Mouse (Mus musculus) thymus, adult 2 months (tissue): ENCODE data around the gene Matn1. TPM values are rescaled to one million over a fixed set of nuclear protein-coding genes. Genes with fewer than 3 reads are reported as not detected.

Experiments used
- DNase-seq: peaks from one replicate; pipeline ENCODE4 v3.0.0; 2021
- H3K27ac ChIP-seq: fragments of 200-500 bp; 2 replicates; pipeline ENCODE4 v1.5.1; 2012; ENCODE audit warnings: low read length, control low read depth; ENCODE audit not compliant: control insufficient read depth, insufficient read depth
- H3K27me3 ChIP-seq: fragments of 200-500 bp; 2 replicates; pipeline ENCODE4 v1.6.1; 2012; ENCODE audit warnings: mild to moderate bottlenecking, low read length, moderate library complexity, mixed read lengths; ENCODE audit not compliant: control insufficient read depth, insufficient read depth
- H3K36me3 ChIP-seq: fragments of 200-500 bp; 2 replicates; pipeline ENCODE4 v1.6.1; 2012; ENCODE audit warnings: mild to moderate bottlenecking, low read length, moderate library complexity; ENCODE audit not compliant: control insufficient read depth, insufficient read depth
- H3K4me1 ChIP-seq: fragments of 200-500 bp; replicated peaks from 2 replicates; pipeline ENCODE4 v1.6.1; 2012; ENCODE audit warnings: low read length; ENCODE audit not compliant: control insufficient read depth, insufficient read depth
- H3K4me3 ChIP-seq: fragments of 200-500 bp; 2 replicates; pipeline ENCODE4 v1.5.1; 2012; ENCODE audit warnings: mild to moderate bottlenecking, low read length, control low read depth, moderate library complexity; ENCODE audit not compliant: control insufficient read depth, insufficient read depth
- CTCF ChIP-seq: fragments of 200-500 bp; IDR thresholded peaks from 2 replicates; pipeline ENCODE4 v1.5.1; 2012; ENCODE audit warnings: mild to moderate bottlenecking, control low read depth, low read length, moderate library complexity, borderline replicate concordance; ENCODE audit not compliant: control insufficient read depth, poor library complexity, insufficient read depth; ENCODE audit errors: extremely low read depth
- POLR2A ChIP-seq: fragments of 200-500 bp; IDR thresholded peaks from 2 replicates; pipeline ENCODE4 v1.6.1; 2012; ENCODE audit warnings: mild to moderate bottlenecking, low read length, control low read depth, moderate library complexity; ENCODE audit not compliant: control insufficient read depth, poor library complexity, insufficient read depth; ENCODE audit errors: extremely low read depth
- WGBS: fragments of 180-500 bp; shearing (Covaris S2); methylation state at CpG from one replicate; pipeline ENCODE4 v1.1.7; 2018; 5-methylcytosine and 5-hydroxymethylcytosine counted together
- polyA plus RNA-seq: library from polyadenylated mRNA; depleted of rRNA; stranded (reverse); fragments of >200 nt; gene quantifications from 2 replicates; pipeline ENCODE4 v1.2.3, GENCODE M21; 2012

Matn1 gene
- polyA plus RNA-seq, 1 experiment, result 2.1 TPM

DNA sequence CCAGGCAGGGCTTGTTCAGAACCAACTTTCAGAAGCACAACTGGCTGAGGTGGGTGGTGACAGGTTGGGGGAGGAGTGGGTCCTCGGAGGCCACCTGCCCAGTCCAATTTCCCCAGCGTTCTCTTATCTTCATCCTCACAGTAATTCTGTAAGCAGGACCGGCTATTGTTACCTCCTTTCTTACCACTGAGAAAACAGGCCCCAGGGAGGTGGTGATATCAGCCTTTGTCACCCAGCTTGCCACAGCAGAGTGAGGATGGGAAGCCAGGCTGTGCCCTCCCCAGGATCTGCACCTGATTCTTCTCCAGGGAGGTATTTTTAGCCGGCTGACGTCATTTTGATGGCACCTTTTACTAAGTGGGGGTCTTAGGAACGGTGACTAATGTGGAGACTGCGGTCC, 39.2 kb upstream of the Matn1 start:
- 72% methylated on average over 7 of the region's 7 CpGs for WGBS
- H3K27me3 ChIP-seq, result no peaks in the 10 kb centered on the region
- DNase-seq, result no peak
- H3K4me1 ChIP-seq, result peaks cover 76% of the 10 kb centered on the region
- no peak overlapping the region for H3K4me3 ChIP-seq
- no peaks in the 10 kb centered on the region for H3K36me3 ChIP-seq
- no peak overlapping the region for H3K27ac ChIP-seq
- TF ChIP-seq POLR2A (no peak), CTCF (no peak)

DNA sequence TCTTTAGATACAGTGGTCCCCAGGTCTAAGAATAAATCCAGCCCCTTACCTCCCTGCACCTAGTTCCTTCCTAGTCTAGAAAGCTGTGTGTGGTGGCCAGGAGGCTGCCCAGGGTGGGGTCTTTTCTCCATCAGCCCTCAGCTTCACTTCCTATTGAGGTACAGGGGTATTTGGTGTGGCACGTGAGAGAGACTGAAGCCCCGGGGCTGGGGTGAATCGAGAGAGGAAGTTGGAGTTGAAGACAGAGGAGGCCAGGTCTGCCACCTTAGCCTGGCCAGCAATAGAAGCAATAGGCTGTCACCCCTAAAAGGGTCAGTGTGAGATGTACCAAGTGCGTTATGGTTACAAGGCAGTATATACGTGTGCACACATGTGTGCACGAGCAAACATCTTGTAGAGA, 38.3 kb upstream of the Matn1 start:
- no peak for TF ChIP-seq CTCF
- TF ChIP-seq POLR2A, result no peak
- Histone ChIP-seq H3K36me3 (no peaks in the 10 kb centered on the region), H3K4me3 (no peak overlapping the region), H3K27ac (no peak overlapping the region), H3K4me1 (peaks cover 76% of the 10 kb centered on the region), H3K27me3 (no peaks in the 10 kb centered on the region)
- 59% methylated on average over 6 of the region's 6 CpGs for WGBS
- no peak for DNase-seq

DNA sequence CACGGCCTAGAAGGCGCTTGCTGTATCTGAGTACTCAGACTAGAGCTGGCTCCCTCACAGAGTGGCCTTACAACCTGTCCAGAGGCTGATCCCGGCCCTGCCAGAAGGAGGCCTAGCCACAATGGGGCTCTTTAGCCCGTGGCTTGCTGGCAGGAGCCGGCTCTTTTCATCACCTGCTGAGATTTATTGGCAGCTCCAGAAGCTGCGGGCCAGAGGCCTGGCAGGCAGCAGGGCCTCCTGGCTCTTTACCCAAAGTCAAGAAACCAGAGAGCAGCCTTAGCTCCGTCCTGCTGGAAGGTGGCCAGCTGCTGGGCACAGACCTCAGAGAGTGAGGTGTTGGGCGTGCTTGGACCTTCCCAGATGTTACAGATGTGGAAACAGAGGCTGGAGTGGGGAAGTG, 37.9 kb upstream of the Matn1 start:
- H3K4me1 ChIP-seq, result peaks cover 76% of the 10 kb centered on the region
- H3K27me3 ChIP-seq, result no peaks in the 10 kb centered on the region
- WGBS, result 84% methylated on average over 8 of the region's 8 CpGs
- H3K4me3 ChIP-seq, result no peak overlapping the region
- TF ChIP-seq POLR2A (no peak), CTCF (no peak)
- DNase-seq, result no peak
- H3K36me3 ChIP-seq, result no peaks in the 10 kb centered on the region
- no peak overlapping the region for H3K27ac ChIP-seq

DNA sequence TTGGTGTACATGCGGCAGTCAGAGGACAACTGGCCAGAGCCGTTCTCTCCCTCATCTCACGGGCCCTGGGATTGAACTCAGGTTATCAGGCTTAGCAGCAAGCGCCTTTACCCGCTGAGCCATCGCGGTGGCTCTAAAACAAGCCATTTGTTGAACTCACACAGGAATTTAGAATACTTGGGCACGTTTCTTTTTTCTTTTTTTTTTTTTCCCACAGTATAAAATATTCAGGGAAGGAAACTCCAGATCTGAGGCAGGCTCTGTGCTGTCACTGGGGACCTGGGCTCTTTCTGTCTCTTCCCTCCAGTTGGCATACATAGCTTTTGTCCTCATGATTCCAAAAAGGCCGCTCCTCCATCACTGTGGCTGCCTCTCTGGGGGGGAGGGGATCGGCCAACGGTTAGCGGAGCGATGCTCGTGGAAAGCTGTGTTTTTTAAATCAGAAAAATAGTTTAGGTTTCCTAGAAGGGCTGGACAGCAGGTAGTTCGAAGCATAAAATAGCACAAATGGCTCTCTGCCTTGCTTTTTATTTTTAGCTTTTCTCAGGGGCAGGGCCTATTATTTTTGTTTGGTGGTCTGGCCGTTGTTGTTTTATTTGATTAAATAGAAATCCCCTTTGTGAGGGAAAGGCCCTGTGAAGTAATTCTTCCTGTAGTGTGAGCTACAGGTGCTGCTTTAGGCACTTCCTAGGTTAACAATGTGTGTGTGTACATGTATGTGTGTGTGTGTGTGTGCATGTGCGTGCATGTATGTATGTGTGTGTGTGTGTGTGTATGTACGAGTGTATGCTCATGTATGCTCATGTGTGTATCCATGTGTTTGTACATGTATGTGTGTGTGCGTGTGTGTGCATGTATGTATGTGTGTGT, 36.8 kb upstream of the Matn1 start:
- Histone ChIP-seq H3K4me1 (peaks cover 78% of the 10 kb centered on the region), H3K27ac (no peak overlapping the region), H3K36me3 (no peaks in the 10 kb centered on the region), H3K27me3 (no peaks in the 10 kb centered on the region), H3K4me3 (no peak overlapping the region)
- 93% methylated on average over 19 of the region's 19 CpGs for WGBS
- no peak for DNase-seq
- TF ChIP-seq CTCF (no peak), POLR2A (no peak)

DNA sequence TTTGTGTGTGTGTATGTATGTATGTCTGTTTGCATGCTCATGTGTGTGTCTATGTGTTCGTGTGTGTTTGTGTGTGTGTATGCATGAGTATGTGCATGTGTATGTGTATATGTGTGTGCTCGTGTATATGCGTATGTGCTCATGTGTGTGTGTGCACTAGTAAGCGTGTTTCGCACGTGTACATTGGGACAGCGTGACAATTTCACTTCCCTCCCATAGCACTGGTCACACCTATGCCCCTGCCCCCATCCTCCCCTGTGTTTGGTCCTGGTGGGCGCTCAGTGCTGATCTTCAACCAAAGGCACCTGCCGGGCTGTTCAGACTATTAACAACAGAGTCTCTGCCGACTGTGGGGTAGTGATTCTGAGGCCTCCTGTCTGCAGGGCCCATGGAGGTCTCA, 36.1 kb upstream of the Matn1 start:
- H3K4me3 ChIP-seq, result no peak overlapping the region
- 91% methylated on average over 10 of the region's 10 CpGs for WGBS
- H3K4me1 ChIP-seq, result peaks cover 74% of the 10 kb centered on the region
- no peaks in the 10 kb centered on the region for H3K36me3 ChIP-seq
- DNase-seq, result no peak
- H3K27ac ChIP-seq, result no peak overlapping the region
- H3K27me3 ChIP-seq, result no peaks in the 10 kb centered on the region
- TF ChIP-seq POLR2A, result no peak
- TF ChIP-seq CTCF, result no peak

DNA sequence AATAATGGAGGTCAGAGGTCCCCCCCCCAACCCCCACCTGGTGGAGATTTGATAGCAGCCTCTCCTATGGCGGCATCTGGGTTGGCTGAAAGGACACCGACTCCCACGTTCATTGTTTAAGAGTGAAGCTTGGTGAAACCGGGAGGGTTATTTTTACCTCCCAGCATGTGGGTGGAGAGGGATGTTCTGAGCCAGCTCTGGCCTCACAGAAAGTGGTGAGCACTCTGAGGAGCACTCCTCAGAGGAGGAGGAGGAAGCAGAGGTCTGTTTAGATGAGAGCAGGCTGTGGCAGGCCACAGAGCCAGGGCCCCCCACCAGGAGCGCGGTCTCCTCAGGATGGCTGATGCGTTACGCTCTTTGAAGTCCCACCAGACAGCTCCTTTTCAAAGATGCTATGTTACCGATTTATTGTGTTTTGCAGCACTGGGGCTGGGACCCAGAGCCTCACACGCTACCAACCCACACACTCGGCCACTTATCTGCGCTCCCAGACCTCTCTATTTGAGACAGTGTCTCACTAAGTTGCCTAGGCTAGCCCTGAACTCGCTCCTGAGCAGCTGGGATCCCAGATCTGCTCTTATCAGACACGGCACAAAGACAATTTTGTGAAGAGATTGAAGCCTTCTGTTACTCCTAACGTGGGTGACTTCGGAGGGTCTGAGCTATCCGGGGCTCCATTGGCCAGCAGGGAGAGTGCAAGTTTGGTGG, 34.9 kb upstream of the Matn1 start:
- TF ChIP-seq POLR2A (no peak), CTCF (no peak)
- peak; percentile 9 for DNase-seq
- WGBS, result 34% methylated on average over 17 of the region's 17 CpGs
- H3K36me3 ChIP-seq, result no peaks in the 10 kb centered on the region
- H3K4me3 ChIP-seq, result no peak overlapping the region
- no peaks in the 10 kb centered on the region for H3K27me3 ChIP-seq
- peak overlapping the region; percentile 14; the same call in 1 of the 2 replicates for H3K27ac ChIP-seq
- peaks cover 65% of the 10 kb centered on the region for H3K4me1 ChIP-seq
